Mouse (Mus musculus): ENCODE measurements around the gene Gm3002.
"Not testable (repeated sequence)": the region's sequence is repeated elsewhere in the genome, so short reads cannot be mapped to it uniquely, and the experiment has no call there.

Gm3002 gene

GRCm38 (mm10) chr14:3809774-3810173 is at the start of gene Gm3002:
Gene Gm3002, plus strand, starts transcription at chr14:3810074.
- DNase-seq (ENCODE audit: low spot score in 2 of 2), result not testable (repeated sequence)

GRCm38 (mm10) chr14:3845945-3846344 is 36.1 kb downstream of the Gm3002 start, which contains the start of gene Gm3033:
Gene Gm3033, plus strand, starts transcription at chr14:3846245.
- not testable (repeated sequence) for DNase-seq (ENCODE audit: low spot score in 2 of 2)

DNA sequence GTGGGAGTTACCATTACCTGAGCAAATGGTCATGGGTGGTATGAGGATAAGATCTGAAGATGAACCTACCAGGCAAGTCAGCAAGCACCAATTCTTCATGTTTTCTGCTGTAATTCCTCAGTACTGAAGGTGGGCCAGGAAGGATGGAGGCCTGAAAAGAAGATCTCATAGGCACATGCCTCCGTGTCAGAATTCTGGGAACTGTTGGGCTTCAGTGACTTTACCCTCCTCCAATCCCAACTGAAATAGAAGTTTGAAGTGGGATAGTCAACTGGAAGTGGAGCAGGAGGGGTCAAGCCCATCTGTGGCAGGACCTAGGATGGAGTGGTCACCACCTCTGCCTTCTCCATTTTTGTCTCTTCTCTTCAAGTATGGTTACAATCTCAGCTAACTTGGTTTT is 74.0 kb downstream of the Gm3002 start, which contains the start of gene Gm2916:
Gm2916 (plus strand) TSS at position 301 of the 400 bp plus-strand sequence.
- not testable (repeated sequence) for DNase-seq (ENCODE audit: low spot score in 2 of 2)

- DNase-seq (ENCODE audit: low spot score in 2 of 2), result not testable (repeated sequence)
Observed at GRCm38 (mm10) chr14:3931456-3931855, 121.6 kb downstream of the Gm3002 start, which contains the start of gene Gm3029. Gene Gm3029, plus strand, starts transcription at chr14:3931756.

DNA sequence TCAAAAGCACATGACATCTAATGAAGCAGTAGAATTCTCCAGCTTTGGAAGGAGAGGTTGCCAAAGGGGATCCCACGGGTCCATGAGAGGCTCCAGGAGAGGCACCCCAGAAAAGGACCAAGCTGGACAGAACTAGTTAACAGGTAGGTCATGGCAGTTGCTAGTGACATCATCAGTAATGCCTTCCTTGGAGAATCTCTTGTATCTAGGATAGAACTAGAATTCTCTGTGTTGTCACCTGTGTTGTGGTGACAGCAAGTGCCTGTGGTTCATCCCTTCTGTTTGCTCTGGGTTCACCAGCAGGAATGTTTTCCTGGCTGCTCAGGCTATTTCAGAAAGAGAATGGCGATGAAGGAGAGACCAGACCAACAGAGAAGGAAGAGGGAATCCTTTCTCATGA is 153.4 kb downstream of the Gm3002 start, which contains the start of gene Gm3095:
Gm3095 (plus strand) TSS at position 301 of the 400 bp plus-strand sequence.
- not testable (repeated sequence) for DNase-seq (ENCODE audit: low spot score in 2 of 2)

DNA sequence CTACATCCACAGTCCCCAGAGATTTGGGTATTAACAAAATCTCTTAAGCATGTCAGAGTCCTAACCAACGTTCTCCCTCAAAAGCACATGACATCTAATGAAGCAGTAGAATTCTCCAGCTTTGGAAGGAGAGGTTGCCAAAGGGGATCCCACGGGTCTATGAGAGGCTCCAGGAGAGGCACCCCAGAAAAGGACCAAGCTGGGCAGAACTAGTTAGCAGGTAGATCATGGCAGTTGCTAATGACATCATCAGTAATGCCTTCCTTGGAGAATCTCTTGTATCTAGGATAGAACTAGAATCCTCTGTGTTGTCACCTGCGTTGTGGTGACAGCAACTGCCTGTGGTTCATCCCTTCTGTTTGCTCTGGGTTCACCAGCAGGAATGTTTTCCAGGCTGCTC is 188.2 kb downstream of the Gm3002 start, which contains the start of gene Gm3099:
Gm3099 (plus strand) TSS at position 301 of the 400 bp plus-strand sequence.
- not testable (repeated sequence) for DNase-seq (ENCODE audit: low spot score in 2 of 2)
